Mouse (Mus musculus) lung, embryonic 15.5 days (tissue): Measurements from ENCODE around the gene Tmem56. TPM values are rescaled to one million over a fixed set of nuclear protein-coding genes. Genes with fewer than 3 reads are reported as not detected.

Experiments
- ATAC-seq: fragments of 200-750 bp; cut with Nextera tagmentation; 2 replicates; pipeline ENCODE4 v1.8.0; 2017; ENCODE audit warnings: moderate number of reproducible peaks, borderline replicate concordance; ENCODE audit not compliant: low FRiP score, low TSS enrichment; ENCODE audit errors: extremely low read depth
- H3K27ac ChIP-seq: fragments of 300-500 bp; sonication (generic); 2 replicates; pipeline ENCODE4 v1.5.1; 2015; ENCODE audit warnings: moderate library complexity, mild to moderate bottlenecking, inconsistent platforms
- H3K27me3 ChIP-seq: fragments of 300-500 bp; sonication (generic); 2 replicates; pipeline ENCODE4 v1.6.1; 2015; ENCODE audit warnings: inconsistent platforms
- H3K36me3 ChIP-seq: fragments of 300-500 bp; sonication (generic); 2 replicates; pipeline ENCODE4 v1.6.1; 2015; ENCODE audit warnings: inconsistent platforms
- H3K4me1 ChIP-seq: fragments of 300-500 bp; sonication (generic); 2 replicates; pipeline ENCODE4 v1.6.1; 2015; ENCODE audit warnings: inconsistent platforms
- H3K4me2 ChIP-seq: fragments of 300-500 bp; sonication (generic); 2 replicates; pipeline ENCODE4 v1.6.1; 2015; ENCODE audit warnings: inconsistent platforms, mild to moderate bottlenecking, moderate library complexity
- H3K4me3 ChIP-seq: fragments of 300-500 bp; sonication (generic); 2 replicates; pipeline ENCODE4 v1.5.1; 2015; ENCODE audit warnings: mild to moderate bottlenecking, inconsistent platforms
- H3K9ac ChIP-seq: fragments of 300-500 bp; sonication (generic); 2 replicates; pipeline ENCODE4 v1.6.1; 2015; ENCODE audit warnings: inconsistent platforms
- H3K9me3 ChIP-seq: fragments of 300-500 bp; sonication (generic); 2 replicates; pipeline ENCODE4 v1.6.1; 2016; ENCODE audit warnings: inconsistent platforms
- WGBS: fragments of 180-500 bp; shearing (Covaris S2); methylation state at CpG from one replicate; pipeline ENCODE4 v1.1.7; 2015; 5-methylcytosine and 5-hydroxymethylcytosine counted together
- polyA plus RNA-seq: library from polyadenylated mRNA; unstranded; fragments of >200 nt; fragmentation: Nextera tagmentation; extraction: Ambion mirVana; gene quantifications from 2 replicates; pipeline ENCODE4 v1.2.1, GENCODE M21; 2015

Gene Tmem56
- polyA plus RNA-seq, 1 experiment from 2014 or later = 0.40 TPM

DNA sequence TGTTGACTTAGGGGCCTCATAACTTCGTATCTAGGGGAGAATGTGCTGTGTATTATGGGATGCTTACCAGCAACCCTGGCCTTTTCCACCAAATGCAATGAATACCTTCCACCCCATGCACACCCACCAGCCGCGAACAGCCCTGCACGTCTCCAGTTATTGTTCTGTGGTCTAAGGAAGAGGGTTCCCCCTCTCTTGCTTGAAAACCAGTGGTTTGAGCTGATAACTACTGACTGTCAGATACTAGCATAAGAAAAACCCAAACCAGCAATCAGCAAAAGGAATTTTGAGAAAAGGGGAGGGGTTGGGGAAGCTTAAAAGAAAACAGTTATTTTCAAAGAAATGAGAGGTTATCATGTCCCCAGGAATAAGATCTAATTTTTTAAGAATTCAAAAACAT is 26.5 kb upstream of the Tmem56 start:
- no peak overlapping the region for H3K27ac ChIP-seq
- H3K36me3 ChIP-seq = no peaks in the 10 kb centered on the region
- H3K4me1 ChIP-seq = no peaks in the 10 kb centered on the region
- no peak overlapping the region for H3K4me3 ChIP-seq
- H3K9ac ChIP-seq = no peak overlapping the region
- no peak for ATAC-seq
- no peak overlapping the region for H3K4me2 ChIP-seq
- WGBS = 80% methylated on average over 4 of the region's 4 CpGs
- H3K9me3 ChIP-seq = no peaks in the 10 kb centered on the region
- H3K27me3 ChIP-seq = no peaks in the 10 kb centered on the region

DNA sequence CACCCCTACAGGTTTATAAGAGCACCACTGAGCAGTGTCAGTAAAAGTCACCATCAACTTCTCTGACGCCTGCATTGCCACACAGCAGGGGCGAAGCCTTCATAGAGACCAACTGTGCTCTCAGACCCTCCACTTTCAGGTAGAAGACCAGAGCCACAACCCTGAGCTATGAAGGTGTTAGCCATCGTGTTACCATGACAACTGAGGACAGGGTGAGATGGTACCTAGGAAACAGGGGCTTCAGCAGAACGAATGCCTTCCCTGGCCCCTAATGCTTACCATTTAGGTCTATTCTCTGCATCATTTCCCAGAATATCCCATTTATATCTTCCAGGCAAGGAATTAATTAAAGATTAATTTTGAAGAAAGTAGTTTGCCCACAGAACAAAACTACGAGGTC is 26.0 kb upstream of the Tmem56 start:
- Histone ChIP-seq H3K9ac (no peak overlapping the region), H3K9me3 (no peaks in the 10 kb centered on the region), H3K27ac (no peak overlapping the region), H3K36me3 (no peaks in the 10 kb centered on the region), H3K4me3 (no peak overlapping the region), H3K4me2 (no peak overlapping the region), H3K4me1 (no peaks in the 10 kb centered on the region), H3K27me3 (no peaks in the 10 kb centered on the region)
- 84% methylated on average over 5 of the region's 5 CpGs for WGBS
- no peak for ATAC-seq

- no peak overlapping the region for H3K9ac ChIP-seq
- 75% methylated on average over 7 of the region's 7 CpGs for WGBS
- H3K4me3 ChIP-seq = no peak overlapping the region
- no peak overlapping the region for H3K4me2 ChIP-seq
- H3K9me3 ChIP-seq = no peaks in the 10 kb centered on the region
- H3K27me3 ChIP-seq = no peaks in the 10 kb centered on the region
- H3K36me3 ChIP-seq = no peaks in the 10 kb centered on the region
- no peaks in the 10 kb centered on the region for H3K4me1 ChIP-seq
- H3K27ac ChIP-seq = no peak overlapping the region
- ATAC-seq = peak; percentile 79; the same call in 1 of the 2 replicates
Measured at GRCm38 (mm10) chr3:121307532-121308234, 24.8 kb upstream of the Tmem56 start.

GRCm38 (mm10) chr3:121306641-121307040 is 23.7 kb upstream of the Tmem56 start:
- Histone ChIP-seq H3K4me2 (no peak overlapping the region), H3K27ac (no peak overlapping the region), H3K4me3 (no peak overlapping the region), H3K9ac (no peak overlapping the region), H3K4me1 (no peaks in the 10 kb centered on the region), H3K27me3 (no peaks in the 10 kb centered on the region), H3K36me3 (no peaks in the 10 kb centered on the region), H3K9me3 (no peaks in the 10 kb centered on the region)
- 90% methylated on average over 7 of the region's 7 CpGs for WGBS
- ATAC-seq = no peak

GRCm38 (mm10) chr3:121294200-121294599 is 11.3 kb upstream of the Tmem56 start:
- H3K36me3 ChIP-seq = no peaks in the 10 kb centered on the region
- no peaks in the 10 kb centered on the region for H3K27me3 ChIP-seq
- H3K9me3 ChIP-seq = no peaks in the 10 kb centered on the region
- ATAC-seq = no peak
- peaks cover 8% of the 10 kb centered on the region for H3K4me1 ChIP-seq
- no peak overlapping the region for H3K9ac ChIP-seq
- 84% methylated on average over 2 of the region's 2 CpGs for WGBS
- H3K4me2 ChIP-seq = no peak overlapping the region
- H3K27ac ChIP-seq = no peak overlapping the region
- no peak overlapping the region for H3K4me3 ChIP-seq

- Histone ChIP-seq H3K9me3 (no peaks in the 10 kb centered on the region), H3K9ac (peak within 1 kb of the TSS; percentile 70), H3K27ac (peak within 1 kb of the TSS; percentile 98), H3K27me3 (no peaks in the 10 kb centered on the region), H3K4me1 (peaks cover 8% of the 10 kb centered on the region), H3K4me3 (peak within 1 kb of the TSS; percentile 75), H3K36me3 (no peaks in the 10 kb centered on the region), H3K4me2 (peak within 1 kb of the TSS; percentile 60)
- ATAC-seq = peak; percentile 98
- under 1% methylated on average over 42 of the region's 42 CpGs for WGBS
Measured at GRCm38 (mm10) chr3:121291560-121292258, 8.8 kb upstream of the Tmem56 start, which contains the start of gene Alg14. Gene Alg14 (plus strand): TSS chr3:121291773.

DNA sequence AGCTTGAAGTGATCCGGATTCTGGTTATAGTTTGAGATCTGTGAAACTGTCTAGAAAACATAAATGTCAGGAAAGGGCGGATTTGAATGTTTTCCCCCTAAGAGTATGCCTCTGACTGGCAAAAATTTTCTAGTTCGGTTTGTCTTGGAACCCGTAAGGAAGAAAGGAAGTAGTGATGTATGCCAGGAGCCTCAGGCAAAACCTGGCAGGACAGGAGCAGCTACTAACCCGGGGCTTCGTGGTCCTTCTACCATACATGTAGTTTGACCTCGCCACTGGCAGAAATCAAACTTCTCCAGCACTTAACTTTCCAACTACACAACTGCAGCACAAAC is 8.3 kb upstream of the Tmem56 start:
- Histone ChIP-seq H3K27me3 (no peaks in the 10 kb centered on the region), H3K4me3 (peak overlapping the region; percentile 75), H3K4me2 (peak overlapping the region; percentile 56), H3K36me3 (no peaks in the 10 kb centered on the region), H3K4me1 (peaks cover 8% of the 10 kb centered on the region), H3K27ac (peak overlapping the region; percentile 98), H3K9ac (peak overlapping the region; percentile 52), H3K9me3 (no peaks in the 10 kb centered on the region)
- ATAC-seq = peak; percentile 20; the same call in 1 of the 2 replicates
- WGBS = 2% methylated on average over 7 of the region's 7 CpGs

DNA sequence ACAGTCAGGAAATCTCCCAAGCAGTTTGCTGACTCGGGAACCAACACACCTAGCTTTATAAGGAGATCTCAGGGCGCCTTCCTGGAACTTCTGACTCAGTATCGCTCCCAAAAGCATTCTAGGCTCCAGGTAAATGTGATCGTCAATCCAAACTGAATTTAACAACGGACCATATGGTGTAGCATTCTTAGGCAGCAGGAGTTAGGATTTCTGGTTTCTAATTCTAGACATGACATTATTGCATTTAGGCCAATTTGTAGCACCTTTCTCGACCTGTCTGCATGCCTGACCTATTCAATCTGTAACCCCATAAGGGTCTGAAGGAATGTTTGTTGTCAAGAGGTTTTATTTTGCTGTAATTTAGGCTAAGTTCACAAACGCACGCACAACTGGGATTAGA is 7.8 kb upstream of the Tmem56 start:
- Histone ChIP-seq H3K36me3 (no peaks in the 10 kb centered on the region), H3K9me3 (no peaks in the 10 kb centered on the region), H3K27ac (peak overlapping the region; percentile 98; the same call in 1 of the 2 replicates), H3K4me1 (peaks cover 8% of the 10 kb centered on the region), H3K9ac (peak overlapping the region; percentile 52), H3K27me3 (no peaks in the 10 kb centered on the region), H3K4me2 (peak overlapping the region; percentile 56), H3K4me3 (peak overlapping the region; percentile 75)
- no peak for ATAC-seq
- 69% methylated on average over 8 of the region's 8 CpGs for WGBS

DNA sequence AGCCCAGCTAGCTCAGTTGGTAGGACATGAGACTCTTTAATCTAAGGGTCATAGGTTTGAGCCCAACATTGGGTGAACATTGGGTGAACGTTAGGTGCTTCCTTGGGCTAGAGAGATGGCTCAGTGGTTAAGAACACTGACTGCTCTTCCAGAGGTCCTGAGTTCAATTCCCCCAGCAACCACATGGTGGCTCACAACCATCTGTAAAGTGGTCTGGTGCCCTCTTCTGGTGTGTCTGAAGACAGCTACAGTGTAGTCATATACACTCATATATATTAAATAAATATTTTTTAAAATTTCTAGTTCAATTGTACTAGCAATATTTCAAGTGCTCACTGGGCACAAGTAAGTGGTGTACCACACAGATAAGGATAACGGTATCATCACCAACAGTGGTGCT is 4.3 kb upstream of the Tmem56 start:
- H3K9me3 ChIP-seq = no peaks in the 10 kb centered on the region
- peaks cover 5% of the 10 kb centered on the region for H3K4me1 ChIP-seq
- no peak for ATAC-seq

DNA sequence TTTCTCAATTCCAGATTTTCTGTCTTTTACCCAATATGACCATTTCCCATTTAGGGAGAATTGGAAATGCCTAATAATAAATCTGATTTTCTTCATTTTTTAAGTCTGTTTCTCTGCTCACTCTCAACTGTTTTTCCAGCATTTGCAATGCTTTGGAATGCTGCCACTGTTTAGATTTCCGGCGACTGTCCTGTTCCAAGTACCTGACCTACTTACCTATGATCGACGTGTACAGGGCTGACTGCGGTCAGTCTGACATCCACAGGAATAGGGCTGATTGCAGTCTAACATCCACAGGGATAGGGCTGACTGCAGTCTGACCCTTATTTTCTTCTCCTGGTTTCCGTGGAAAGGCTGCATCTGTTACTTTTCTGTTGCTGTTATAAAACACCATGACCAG is 2.3 kb upstream of the Tmem56 start:
- Histone ChIP-seq H3K4me1 (no peaks in the 10 kb centered on the region), H3K27ac (no peak overlapping the region), H3K4me2 (no peak overlapping the region), H3K4me3 (no peak overlapping the region), H3K27me3 (no peaks in the 10 kb centered on the region), H3K9me3 (no peaks in the 10 kb centered on the region), H3K9ac (no peak overlapping the region), H3K36me3 (no peaks in the 10 kb centered on the region)
- 84% methylated on average over 6 of the region's 6 CpGs for WGBS
- no peak for ATAC-seq

More for the DNA sequence above, 4.3 kb upstream of the Tmem56 start:
- Histone ChIP-seq H3K4me3 (no peak overlapping the region), H3K4me2 (no peak overlapping the region), H3K27me3 (no peaks in the 10 kb centered on the region), H3K27ac (no peak overlapping the region), H3K9ac (no peak overlapping the region), H3K36me3 (no peaks in the 10 kb centered on the region)
- 92% methylated on average over 2 of the region's 2 CpGs for WGBS

- Histone ChIP-seq H3K4me2 (no peak overlapping the region), H3K27me3 (no peaks in the 10 kb centered on the region), H3K9ac (no peak overlapping the region), H3K4me1 (peaks cover 4% of the 10 kb centered on the region; the same call in 1 of the 2 replicates), H3K27ac (no peak overlapping the region), H3K36me3 (no peaks in the 10 kb centered on the region), H3K9me3 (no peaks in the 10 kb centered on the region), H3K4me3 (no peak overlapping the region)
- no peak for ATAC-seq
- WGBS = 81% methylated on average over 14 of the region's 14 CpGs
Measured at GRCm38 (mm10) chr3:121279679-121280078, 3.2 kb downstream of the Tmem56 start.

DNA sequence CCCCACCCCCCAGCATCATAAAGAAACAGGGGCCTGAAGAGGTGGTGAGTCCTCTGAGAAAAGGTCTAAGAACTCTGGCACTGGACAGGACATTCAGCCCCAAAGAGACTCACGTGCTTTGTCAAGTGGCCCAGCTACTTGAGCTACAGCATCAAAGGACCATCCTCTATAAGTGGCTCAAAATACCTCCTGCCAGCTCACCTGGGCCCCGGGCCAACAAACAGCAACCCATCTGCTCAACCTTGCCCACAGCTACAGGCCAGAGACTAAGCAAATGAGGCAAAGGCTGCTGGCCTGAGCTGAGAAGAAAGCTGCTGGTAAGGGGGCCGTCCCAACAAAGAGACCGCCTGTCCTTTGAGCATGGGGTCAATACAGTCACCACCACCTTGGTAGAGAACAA is 5.3 kb downstream of the Tmem56 start:
- 63% methylated on average over 4 of the region's 4 CpGs for WGBS
- H3K4me2 ChIP-seq = no peak overlapping the region
- H3K4me3 ChIP-seq = no peak overlapping the region
- no peak overlapping the region for H3K9ac ChIP-seq
- ATAC-seq = no peak; the same call in 1 of the 2 replicates
- no peaks in the 10 kb centered on the region for H3K27me3 ChIP-seq
- no peaks in the 10 kb centered on the region for H3K36me3 ChIP-seq
- no peaks in the 10 kb centered on the region for H3K9me3 ChIP-seq
- peaks cover 4% of the 10 kb centered on the region; the same call in 1 of the 2 replicates for H3K4me1 ChIP-seq
- no peak overlapping the region for H3K27ac ChIP-seq
